Mouse (Mus musculus): ENCODE measurements at regions not wholly inside any gene's neighbourhood (a gene's known extent, or its start where the extent isn't known, plus 50 kb on each side); places are given as distances from the start of the nearest gene placed in this dataset.

DNA sequence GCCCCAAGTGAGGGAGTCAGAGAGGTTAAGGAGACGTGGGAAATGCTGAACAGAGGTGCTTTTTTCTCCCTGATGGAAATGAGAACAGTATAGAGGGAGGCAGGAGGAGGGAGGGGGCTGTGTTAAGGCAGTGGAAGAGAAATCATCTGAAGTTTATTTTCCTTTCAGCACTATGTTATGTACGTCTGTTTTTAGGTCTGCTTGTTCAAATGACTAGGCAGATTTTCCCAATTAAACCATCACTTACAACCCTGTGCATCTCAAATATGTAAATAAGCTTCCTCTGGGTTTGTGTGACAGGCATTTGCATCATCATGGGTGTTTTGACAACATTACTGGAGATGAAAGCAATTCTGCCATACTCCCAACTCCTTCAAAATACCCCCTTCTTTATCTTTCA lies 92.1 kb upstream of the Got2 start:
- no peak for DNase-seq (ENCODE audit: low spot score in 2 of 2)

DNA sequence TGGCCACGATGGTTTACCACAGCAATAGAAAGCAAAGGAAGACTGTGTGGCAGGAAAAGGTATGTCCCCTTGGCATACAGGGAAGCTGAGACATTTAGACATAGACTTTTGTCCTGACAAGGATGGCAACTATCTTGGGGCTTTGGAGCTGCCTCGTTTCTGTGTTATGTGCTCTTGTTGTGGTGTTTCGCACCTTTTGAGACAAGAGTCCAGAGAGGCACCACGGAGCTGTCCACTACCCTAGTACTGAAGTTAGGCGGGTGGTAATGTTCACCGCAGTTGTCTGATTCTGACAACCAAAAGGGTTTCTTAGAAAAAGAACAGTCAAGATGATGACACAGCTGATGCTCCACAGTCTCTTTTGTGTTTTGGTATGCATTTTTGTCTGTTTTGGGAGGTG lies 90.9 kb upstream of the Got2 start:
- DNase-seq (ENCODE audit: low spot score in 2 of 2): peak in 1 of 2 experiments; percentile 11

DNA sequence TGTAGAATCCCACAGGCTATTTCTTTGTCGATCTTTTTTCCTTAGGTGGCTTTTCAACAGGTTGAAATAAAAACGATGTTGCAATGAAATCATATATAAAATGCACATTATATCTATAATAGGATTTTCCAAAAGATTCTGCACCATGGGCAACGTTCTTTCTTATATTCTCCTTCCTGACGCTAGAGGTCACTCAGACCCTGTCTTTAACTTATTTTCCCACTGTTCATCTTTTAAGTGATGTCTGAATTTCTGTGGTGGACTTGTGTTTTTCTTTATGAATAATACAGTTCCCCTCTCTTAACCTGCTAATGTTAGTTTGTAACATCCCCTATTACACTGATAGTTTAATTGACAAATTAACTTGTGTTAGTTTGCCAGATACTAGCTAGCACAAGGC lies 86.5 kb upstream of the Got2 start:
- no peak for DNase-seq (ENCODE audit: low spot score in 2 of 2)

DNA sequence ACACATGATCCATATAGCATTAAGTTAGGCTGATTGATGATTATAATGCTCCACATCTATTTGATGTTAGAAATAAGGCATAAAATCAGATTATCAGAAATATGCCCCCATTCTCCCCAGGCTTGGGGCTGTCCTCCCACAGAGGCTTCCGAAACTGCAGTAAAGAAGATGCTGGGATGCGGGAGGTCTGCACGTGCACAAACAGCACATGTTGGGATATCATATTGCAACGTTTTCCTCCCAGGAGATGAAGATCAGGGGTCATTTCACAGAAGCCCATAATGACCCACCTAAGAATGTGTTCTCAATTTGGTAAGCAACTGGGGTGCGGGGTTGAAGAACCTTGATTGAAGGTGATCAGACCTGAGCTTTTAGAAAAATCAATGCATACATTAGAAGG lies 85.9 kb upstream of the Got2 start:
- no peak for DNase-seq (ENCODE audit: low spot score in 2 of 2)

DNA sequence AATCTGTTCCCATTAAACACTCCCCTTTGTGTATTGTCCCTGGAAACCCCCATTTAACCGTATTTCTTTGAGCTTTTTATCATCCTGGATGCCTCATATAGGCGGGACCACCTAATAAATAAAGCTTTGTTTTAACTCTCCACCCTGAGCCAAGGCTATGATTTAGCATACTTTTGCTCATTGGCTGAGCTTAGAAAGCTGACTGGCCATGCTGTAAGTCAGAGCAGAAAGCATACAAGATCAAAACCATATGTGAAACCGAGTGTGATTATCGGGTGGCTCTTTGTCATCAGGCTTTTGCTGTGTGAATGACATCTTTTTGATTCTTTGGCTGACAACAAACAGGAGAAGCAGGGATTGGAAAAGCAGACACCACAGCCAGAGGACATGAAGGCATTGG lies 85.2 kb upstream of the Got2 start:
- DNase-seq (ENCODE audit: low spot score in 2 of 2): no peak

DNA sequence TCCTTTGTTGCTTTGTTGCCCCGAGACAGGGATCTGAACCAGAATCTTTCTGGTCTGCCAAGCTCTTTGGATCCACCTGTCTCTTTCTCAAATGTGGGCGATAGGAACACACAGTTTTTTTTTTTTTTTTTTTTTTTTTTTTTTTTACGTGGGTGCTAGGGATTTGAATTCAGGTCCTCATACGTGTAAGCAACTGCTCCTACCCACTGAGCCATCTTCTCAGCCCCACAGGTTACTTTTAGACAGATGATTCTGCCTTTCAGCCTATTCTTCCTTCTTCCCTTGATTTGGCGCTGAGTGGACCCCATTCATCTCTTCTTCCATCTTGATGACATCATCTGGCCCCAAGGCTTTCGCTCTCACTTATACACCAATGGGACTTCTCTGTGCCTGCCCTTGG lies 80.5 kb upstream of the Got2 start:
- no peak for DNase-seq (ENCODE audit: low spot score in 2 of 2)

DNA sequence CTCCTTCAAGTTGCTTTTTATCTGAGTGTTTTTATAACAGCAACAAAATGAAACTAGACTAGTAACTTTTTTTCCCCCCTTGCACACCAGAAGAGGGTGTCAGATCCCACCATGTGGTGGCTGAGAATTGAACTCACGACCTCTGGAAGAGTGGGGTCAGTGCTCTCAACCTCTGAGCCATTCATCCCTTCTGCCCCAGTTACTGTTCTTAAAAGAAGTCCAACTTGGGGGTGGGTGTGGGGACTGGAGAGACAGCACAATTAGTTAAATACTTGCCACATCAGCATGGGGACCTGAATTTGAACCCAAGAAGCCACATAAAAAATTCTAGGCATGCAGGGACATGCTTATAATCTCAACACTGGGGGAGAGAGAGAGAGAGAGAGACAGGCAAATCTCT lies 78.1 kb upstream of the Got2 start:
- no peak for DNase-seq (ENCODE audit: low spot score in 2 of 2)

DNA sequence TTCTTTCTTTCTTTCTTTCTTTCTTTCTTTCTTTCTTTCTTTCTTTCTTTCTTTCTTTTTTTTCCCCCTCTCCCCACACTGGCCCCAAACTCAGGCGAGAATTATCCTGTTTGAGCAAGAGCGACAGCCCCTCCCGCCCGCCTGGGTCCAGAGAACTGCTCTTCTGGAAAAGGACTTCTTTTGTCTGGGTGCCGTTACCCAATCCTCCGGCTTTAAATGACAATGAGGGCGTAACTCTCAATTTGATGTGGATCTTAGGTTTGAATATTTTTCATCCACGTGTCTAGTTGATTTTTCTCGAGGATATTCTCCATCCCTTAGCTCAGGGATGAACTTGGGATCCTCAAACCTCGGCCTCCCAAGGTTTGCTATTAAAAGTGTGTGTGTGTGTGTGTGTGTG lies 63.9 kb upstream of the Got2 start:
- no peak for DNase-seq (ENCODE audit: low spot score in 2 of 2)

DNA sequence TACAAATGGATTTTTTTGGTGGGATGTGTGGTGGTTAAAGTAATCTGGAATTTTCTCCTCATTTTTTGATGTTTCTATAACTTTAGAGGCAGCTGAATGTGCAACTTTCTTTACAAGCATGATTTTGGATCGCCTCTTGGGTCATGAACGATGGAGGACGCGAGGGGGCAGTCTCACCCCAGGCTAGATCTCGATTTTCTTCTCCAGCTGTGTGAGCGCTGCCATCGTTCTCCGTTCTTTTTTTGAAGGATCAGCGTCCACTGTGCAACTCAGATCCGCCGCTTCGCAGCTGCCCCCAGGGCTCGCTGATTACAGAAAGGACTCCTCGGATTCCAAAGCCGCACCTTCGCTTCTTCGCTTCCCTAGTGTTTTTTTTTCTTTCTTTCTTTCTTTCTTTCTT lies 63.4 kb upstream of the Got2 start:
- DNase-seq (ENCODE audit: low spot score in 2 of 2): peak; percentile 22 to 24

Data from adrenal gland, postnatal 4 days (tissue).